Mouse (Mus musculus): ENCODE results near the gene BC004004.
A peak's percentile ranks its signal among the peaks of the same experiment; 100 is the strongest.
"Not testable (repeated sequence)": the region's sequence is repeated elsewhere in the genome, so short reads cannot be mapped to it uniquely, and the experiment has no call there.

BC004004 gene

DNA sequence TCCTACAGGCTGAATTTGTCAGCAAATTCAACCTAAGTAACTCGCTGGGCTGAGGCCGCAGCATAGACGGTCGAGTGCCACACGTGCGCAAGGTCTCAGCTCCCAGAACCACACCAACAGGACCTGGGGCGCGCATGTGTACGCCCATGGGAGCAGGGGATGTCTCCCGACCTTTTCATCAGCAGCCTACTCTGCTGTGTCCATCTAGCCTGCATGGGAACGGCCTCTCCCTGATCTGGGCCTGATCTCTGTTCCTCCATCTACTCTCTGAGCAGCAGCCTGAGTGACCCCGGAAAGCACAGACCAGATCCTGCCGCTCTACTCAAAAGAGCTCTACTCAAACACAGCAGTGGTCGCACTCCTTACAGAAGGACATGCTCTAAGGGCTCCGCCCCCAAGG is 8.1 kb upstream of the BC004004 start:
- DNase-seq (ENCODE audit: low spot score) = no peak

DNA sequence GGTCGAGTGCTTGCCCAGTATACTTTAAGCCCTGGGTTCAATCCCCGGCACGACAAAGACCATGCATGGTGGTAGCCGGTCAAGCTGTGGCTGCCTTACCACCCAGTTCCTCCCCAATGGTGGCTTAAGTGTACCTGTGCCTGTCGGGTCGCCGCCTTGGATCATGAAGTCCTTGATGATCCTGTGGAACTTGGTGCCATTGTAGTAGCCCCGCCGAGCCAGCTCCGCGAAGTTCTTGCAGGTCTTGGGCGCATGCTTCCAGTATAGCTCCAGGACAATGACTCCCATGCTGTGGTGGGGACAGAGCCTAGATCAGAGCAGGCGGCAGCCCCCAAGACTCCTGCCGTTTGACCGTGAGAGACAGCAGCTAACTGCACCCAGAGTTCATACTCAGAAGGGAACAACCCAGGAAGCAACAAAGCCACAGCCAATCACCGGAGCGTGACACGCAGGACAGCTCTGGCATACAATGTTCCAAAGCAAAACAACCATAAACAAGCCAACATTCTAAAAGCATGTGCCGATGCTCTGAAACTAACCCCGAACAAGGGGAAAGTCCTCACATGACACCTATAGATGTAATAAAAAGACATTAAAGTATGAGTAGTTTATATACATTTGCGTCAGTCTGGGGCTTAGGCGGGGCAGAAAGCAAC is 6.9 kb upstream of the BC004004 start:
- DNase-seq (ENCODE audit: low spot score) = no peak

DNA sequence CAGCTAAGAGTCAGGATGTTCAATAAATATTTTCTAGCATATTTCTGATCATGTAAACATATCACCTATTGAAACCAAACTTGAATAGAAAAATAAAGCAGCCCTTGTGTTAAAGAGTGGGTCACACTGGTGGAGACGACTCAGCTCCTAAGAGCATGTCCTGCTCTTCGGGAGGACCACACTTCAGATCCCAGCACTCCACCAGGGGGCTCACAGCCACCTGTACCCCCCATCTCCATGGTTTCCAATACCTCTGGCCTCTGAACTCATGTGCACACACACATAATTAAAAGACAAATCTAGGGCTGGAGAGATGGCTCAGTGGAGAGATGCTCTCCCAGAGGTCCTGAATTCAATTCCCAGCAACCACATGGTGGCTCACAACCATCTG is 6.3 kb upstream of the BC004004 start:
- no peak for DNase-seq (ENCODE audit: low spot score)

DNA sequence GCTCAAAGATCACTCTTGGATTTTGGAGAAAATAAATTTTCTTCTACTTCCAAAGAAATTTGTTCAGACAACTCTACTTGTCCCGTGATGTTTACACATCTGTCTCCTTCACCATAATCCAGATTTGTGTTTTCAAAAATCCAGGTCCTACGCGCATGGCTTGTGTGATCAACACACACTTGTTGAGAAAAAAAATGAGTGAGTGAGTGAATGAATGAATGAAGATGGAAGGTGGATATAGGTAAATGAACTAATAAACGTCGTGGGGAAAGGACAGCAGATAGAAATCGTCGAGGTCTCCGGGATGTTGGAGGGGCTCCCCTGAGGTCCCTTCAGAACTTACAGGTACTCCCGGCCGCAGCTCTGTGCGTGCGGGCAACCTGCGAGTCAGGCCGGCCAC is 5.2 kb upstream of the BC004004 start:
- no peak for DNase-seq (ENCODE audit: low spot score)

DNA sequence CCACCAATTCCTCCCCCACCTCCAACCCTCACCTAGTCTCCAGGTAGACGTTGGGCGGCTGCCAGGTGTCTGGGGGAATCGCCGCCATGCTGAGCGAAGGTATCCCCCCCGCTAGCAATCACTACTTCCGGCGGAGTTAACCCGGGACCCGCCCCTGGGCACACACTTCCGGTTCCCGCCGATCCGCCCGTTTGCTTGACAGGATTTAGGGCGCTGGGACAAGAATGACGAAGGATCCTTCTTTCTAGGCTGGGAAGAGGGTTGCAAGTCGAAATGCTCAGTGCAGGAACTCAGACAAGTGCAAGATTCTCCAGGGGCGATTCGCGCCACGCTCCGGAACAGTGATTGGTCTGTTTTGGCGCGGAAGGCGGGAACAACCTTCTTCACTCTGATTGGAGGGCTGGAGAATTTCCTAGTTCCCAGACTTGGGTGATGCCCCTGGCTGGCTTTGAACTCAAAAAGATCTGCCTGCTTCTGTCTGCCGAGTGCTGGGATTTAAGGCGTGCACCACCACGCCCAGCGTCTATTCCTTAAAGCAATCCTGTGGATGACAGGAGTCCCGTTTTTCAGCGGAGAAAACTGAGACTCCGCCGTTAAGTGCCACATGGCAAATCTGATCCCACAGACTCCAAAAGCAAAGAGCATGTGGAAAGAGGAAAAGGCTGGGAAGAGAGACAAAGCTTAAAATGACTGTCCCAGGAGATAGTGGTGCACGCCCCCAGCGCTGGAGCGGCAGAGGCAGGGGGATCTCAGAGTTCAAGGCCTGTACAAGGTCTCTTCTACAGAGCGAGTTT is 4.6 kb upstream of the BC004004 start, which contains the start of gene Ppil1:
Gene Ppil1 (minus strand): TSS at position 347 of the 794 bp plus-strand sequence.
- DNase-seq (ENCODE audit: low spot score) = peak; percentile 85

DNA sequence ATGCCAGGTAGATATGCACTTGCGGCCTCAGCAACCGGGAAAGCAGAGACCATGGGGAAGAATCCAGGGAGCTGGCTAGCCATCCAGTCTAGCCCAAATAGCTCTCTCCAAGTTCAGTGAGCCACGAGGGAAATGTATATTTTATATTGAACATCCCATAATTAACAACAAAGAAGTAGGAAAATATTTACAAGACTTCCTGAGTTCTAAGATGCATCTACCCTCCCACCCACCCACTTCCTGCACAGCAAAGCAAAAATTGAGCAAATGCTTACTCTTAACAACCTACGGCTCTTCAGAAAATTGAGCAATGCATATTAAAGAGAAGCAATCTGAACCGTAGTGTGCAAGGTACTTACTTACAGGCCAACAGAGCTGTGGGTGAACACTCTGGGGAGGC is 3.8 kb upstream of the BC004004 start:
- no peak for DNase-seq (ENCODE audit: low spot score)

DNA sequence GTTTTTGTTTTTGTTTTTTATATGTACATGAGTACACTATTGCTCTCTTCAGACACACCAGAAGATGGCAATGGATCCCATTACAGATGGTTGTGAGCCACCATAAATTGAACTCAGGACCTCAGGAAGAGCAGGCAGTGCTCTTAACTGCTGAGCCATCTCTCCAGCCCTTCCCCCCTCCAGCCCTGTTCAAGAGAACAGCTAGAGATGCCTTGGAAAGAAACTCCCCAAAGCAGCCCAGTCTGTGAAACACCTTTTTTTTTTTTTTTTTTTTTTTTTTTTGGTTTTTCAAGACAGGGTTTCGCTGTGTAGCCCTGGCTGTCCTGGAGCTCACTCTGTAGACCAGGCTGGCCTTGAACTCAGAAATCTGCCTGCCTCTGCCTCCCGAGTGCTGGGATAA is 1.5 kb upstream of the BC004004 start:
- not testable (repeated sequence) for DNase-seq (ENCODE audit: low spot score)

DNA sequence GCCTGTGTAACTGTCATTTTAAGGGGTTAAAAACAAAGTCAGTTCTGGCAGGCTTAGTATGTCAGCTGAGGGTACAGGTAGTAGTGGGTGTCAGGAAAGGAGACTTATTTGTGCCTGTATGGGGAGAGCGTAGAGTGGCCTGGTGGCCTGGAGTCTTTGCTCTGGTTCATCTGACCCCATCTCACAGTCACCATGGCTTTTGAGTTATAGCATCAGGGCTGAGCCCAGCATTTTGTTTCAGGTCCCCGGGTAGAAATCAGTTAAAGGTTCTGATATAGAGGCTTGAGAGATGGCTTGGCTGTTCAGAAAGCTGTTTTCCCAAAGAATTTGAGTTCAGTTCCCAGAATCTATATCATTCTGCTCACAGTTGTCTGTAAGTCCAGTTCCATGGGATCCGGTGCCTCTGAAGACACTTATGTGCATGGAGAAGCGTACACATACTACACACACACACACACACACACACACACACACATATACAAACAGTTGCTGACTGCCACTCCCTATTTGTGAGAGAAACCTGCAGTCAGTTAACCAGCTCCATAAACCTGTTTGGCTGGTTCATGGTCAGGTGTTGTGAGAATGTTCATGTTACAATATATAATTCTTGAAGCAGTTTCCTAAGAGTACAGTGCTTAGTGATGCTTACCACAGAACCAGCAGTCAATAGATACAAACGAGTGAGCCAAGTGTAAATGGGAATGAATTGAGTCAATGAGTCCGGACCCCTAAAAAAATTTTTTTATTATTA is 482 bp upstream of the BC004004 start:
- DNase-seq (ENCODE audit: low spot score) = no peak

DNA sequence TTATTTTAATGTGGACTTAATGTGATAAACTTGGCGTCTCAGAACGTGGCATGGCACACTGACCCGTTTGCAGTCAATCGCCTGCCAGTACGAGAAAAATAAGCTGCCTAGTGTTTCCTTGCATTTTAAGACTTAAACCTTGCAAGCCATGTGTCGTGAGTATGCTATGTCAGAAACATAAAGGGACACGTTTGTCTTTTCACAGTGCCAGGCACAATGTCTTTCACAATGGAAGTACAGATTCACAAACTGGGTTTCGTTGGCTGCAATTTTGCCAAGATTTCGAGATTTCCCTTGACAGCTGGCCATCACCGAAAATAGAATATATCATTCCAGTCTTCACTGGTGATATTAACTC is 740 bp downstream of the BC004004 start:
- peak; percentile 36 for DNase-seq (ENCODE audit: low spot score)

DNA sequence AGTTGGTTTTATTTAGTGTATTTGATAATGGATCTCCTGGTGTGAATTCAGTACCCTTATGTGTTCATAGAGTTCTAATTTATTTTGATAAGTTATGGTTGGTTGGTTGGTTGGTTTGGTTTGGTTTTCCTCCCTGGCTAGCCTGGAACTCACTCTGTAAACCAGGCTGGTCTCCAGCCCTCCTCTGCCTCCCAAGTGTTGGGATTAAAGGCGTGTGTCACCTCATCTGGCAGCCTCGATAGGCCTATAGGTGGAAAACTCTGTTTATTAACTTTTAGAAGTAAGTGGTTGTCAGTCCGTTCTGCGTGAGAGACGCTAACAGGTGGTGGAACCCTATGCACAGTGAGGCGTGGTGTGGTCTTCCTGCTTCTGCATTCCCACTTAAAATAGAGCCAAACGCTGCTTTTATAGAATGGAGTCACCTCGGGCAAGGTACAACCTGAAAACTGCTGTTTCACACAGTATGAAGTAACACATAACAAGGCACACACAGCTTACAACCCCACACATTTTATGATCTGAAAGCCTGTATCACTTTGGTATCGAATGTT is 1.6 kb downstream of the BC004004 start:
- DNase-seq (ENCODE audit: low spot score) = no peak

DNA sequence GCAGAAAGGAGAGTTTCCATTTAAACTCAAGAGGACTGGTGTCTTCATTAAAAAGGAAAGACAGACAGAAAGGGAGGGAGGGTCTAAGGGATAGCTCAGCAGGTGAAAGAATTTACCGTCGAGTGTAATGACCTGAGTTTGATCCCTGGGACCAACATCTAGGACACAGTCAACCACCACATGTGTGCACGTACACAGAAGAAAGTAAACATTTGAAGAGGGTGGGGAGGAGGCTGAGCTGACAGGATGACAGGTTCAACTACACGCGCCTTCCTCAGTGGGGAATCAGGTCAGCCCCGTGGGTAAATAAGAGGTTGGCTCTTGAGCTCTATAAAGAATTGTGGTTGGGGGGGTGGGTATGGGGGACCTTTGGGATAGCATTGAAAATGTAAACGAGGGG is 4.6 kb downstream of the BC004004 start:
- no peak for DNase-seq (ENCODE audit: low spot score)

DNA sequence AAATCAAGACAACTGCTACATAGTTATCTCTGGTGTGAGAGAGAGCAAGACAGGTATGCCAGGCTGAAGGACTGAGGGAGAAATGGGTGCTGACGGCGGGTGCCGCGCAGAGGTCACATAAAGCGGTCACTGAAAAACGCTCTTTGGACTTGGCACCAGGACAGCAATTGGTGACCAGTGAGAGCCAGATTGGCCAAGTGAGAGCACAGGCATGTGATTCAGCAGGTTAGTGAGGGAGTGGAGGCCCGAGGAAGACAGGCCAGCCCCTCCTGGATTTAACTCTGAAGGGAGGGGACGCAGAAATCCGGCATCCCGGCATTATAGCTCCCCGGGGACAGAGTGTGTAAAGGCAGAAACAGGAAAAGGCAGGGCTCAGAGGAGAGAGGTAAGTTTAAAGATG is 5.3 kb downstream of the BC004004 start:
- DNase-seq (ENCODE audit: low spot score) = no peak

DNA sequence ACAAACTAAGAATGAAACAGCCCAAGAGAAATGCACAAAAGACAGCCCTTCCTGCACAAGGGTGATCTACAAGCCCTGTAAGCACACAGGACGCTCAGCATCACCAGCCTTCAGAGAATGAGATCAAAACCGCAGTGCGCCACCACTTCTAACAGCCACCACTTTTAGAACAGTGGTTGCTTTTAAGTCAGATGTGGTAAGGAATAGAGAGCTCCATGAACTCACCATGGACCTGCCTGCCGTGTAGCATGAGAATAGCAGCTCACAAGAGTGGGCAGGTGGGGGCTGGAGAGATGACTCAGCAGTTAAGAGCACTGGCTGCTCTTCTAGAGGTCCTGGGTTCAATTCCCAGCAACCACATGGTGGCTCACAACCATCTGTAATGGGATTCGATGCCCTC is 11.8 kb downstream of the BC004004 start:
- DNase-seq (ENCODE audit: low spot score) = no peak

DNA sequence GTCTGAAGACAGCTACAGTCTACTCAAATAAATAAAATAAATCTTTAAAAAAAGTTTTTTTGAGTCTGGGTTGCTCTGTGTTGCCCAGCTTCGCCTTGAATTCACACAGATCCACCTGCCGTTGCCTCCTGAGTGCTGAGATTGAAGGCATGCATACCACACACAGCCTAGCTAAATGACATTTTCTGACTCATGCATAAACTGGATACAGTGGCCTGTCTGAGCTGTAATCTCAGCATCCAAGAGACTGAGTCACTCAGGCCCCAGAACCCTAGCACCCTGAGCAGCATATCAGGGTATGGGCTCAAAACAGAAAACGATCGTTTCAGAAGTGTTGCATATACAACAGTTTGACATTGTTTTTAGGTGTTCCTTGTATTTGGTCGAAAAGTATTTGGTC is 13.0 kb downstream of the BC004004 start:
- DNase-seq (ENCODE audit: low spot score) = no peak

DNA sequence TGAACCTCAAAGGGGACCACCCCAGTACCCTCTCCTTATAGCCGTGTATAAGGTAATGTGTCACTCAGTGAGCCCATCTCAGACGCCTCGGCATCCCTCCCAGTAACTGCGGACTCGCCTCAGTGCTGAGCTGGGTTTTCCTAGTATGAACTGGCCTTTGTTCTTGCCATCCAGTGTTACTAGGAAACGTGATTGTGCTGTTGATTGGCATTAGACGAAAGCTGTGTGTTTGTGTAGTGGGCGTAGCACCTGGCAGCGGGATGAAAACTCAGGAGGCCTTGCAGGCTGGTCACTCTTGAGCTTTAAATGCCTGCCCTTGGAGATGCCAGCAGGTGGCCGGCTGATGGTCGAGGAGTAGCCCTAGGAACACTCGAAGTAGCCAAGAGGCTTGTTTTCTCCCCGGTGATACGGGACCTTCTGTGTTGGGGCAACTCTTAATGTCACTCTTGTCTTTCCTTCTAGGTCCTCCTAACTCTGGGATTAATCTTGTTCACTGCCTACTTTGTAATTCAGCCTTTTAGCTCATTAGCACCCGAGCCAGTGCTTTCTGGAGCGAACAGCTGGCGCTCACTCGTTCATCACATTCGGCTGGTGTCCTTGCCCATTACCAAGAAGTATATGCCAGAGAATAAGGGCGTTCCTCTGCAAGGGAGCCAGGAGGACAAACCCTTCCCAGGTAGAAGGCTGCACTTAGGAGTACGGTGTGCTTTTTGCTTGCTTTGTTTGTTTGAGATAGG is 13.8 kb downstream of the BC004004 start:
- no peak for DNase-seq (ENCODE audit: low spot score)

DNA sequence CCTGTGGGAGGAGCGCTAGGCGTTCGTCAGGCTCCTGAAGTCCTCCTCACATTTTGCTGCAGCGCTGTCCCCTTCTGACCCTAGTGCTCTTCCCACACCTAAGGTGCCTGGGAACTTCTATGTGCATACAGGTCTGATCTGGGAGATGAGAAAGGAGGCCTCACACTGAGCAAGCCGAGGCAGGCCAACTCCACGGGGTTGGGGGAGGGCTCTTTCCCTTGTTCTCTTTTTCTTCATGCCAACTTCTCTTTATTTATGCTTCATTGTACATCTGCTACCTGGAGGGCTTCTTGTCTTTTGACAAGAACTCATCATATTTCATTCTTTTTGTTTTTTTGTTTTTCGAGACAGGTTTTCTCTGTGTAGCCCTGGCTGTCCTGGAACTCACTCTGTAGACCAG is 23.2 kb downstream of the BC004004 start:
- DNase-seq (ENCODE audit: low spot score) = no peak

DNA sequence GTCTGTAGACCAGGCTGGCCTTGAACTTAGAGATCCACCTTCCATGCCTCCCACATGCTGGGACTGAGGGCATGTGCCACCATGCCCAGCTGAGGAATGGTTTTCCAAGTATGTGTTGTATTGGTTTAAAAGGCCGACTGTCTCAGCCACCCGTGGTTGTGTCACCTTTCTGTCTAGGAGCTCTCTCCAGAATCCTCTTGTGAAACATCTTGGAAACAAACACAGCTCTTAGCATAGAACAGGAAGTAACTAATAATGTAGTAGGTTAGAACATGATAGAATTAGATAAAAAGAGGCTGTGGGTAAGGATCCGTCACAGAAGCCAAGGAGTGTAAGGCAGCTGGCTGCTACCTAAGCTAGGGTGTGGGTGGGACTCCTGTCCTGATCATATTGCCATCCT is 24.4 kb downstream of the BC004004 start:
- DNase-seq (ENCODE audit: low spot score) = no peak

DNA sequence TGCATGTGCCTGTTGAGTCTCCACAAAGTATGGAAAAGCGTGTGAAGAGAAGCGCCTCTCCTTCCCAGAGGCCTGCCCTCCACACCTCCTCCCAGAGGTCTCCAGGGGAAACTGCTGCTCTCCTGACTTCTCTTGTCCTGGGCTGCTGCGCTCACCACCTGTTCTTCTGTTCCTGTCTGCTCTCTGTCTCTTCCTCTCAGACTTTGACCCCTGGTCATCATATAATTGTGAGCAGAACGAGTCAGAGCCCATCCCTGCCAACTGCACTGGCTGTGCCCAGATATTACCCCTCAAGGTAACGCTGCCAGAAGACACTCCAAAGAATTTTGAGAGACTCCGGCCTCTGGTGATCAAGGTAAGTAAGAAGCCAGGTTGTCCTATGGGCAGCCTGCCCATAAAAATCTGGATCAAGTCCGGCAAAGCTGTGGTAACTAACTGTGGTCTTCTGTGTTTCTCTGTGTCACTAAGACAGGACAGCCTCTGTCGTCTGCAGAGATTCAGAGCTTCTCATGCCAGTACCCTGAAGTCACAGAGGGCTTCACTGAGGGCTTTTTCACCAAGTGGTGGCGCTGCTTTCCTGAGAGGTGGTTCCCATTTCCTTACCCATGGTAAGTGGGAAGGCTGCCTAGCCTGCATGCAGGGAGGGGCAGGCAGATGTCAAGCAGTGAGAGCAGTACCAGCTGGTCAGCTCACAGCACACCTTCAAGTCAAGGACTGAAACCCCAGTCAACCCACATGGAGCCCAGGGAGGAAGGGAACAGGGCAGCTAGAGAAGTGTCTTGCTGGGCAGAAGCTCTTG is 25.4 kb downstream of the BC004004 start:
- no peak for DNase-seq (ENCODE audit: low spot score)

DNA sequence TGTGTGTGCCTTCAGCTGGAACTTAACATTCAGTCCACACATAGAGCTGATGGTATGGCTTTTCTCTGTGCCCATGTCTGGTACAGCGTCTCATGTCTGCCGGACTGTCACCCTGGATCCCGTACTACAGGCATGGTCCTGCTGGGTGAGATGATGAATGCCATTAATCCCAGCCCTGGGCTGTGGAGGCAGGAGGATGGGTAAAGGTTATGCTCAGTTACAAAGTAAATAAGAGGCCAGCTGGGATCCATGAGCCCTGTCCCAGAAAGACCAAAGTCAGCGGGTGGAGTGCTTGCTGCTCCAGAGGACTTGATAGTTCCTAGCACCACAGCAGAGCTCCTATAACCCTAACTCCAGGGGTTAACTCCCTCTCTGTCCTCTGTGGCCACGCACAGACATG is 27.2 kb downstream of the BC004004 start:
- no peak for DNase-seq (ENCODE audit: low spot score)

DNA sequence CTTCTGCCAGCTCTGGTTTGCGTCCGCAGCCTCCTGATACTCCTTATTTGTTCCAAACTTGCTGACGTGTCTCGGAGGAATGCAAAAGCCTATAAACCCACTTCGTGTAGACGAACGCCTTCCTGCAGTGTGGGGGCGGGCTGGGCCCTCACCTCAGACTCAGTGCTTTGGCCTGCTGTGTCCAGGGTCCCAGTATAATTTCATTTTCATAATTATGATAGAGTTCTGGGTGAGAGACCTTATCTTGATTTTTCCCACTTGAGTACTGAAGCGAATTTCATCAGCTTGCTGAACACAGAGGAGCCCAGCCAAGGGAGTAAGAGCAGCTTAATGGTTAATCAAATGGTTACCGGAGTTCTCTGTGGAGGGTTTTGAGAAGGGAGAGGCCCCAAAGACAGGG is 28.7 kb downstream of the BC004004 start:
- DNase-seq (ENCODE audit: low spot score) = no peak

DNA sequence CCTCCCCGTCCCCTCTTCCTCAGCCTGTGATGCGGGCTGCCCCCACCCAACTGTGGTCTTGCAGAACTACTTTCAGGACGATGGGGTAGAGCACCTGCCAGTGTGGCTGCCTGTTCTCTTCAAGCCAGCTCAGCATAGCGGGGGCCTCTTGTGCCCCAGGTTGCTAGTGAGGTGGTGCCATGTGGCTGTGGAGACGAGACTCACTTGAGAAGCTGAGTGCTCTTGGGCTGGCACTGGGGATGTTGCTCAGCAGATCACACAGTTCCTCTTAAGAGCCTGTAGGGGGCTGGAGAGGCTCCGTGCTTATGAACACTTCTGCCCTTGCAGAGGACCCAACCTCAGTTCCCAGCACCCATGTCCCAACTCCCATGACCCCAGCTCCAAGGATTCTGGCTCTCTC is 29.2 kb downstream of the BC004004 start:
- DNase-seq (ENCODE audit: low spot score) = no peak

Data from c-Kit-positive CD71-positive TER-119-positive erythroid progenitor cells, embryonic 14.5 days (primary cell).